In the genomic region with DNA sequence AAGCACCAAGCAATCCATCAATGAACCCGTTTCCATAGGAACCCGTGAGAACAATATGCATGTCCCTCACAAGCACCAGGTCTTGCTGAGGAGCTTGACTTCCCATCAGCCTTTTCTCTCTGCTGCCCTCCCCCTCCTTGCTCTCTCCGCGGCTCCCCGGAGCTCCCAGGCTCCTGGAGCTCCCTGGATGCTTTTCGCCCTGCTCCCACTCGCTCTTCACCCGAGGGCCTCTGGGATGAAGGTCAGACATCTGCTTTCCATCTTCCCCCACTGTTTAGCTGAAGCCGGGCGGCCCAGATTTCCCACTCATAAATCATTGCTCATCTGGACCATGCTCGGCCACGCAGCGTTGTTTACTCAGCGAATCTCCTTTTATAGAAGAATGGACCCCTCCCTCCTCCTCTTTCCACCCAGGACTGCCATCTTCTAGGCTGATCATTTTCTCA, we compare ENCODE assay signal across 8 mouse cellular contexts.
DNase-seq lines count a peak whose midpoint lies in the region; ATAC-seq and TF ChIP-seq lines count a peak whose summit lies in the region.

No protein-coding gene starts in this region.

- no peaks in the 10 kb centered on the region for H3K36me3 ChIP-seq in thymus, adult 2 months (ENCODE audit: control insufficient read depth, insufficient read depth, low read length)
- no peaks in the 10 kb centered on the region for H3K36me3 ChIP-seq in hindbrain, embryonic 12.5 days
- H3K36me3 ChIP-seq in midbrain, embryonic 10.5 days, result no peaks in the 10 kb centered on the region

- DNase-seq in thymus, adult 2 months, result peak; percentile 19
- DNase-seq in thymus, postnatal 0 days (ENCODE audit: low spot score), result no peak
- peak; percentile 23 to 38 for DNase-seq in frontal cortex, postnatal 14 days (ENCODE audit: low spot score in 2 of 2)
- peak; percentile 36 to 49 for DNase-seq in layer of hippocampus, postnatal 36 days
- peak; percentile 78 for DNase-seq in midbrain, embryonic 10.5 days (ENCODE audit: low spot score)
- DNase-seq in right cerebral cortex, postnatal 25 days, result peak; percentile 52
- DNase-seq in spleen, postnatal 36 days (ENCODE audit: low spot score in 2 of 2), result no peak

- no peaks in the 10 kb centered on the region for H3K27me3 ChIP-seq in thymus, adult 2 months (ENCODE audit: control insufficient read depth, insufficient read depth, low read length)
- H3K27me3 ChIP-seq in hindbrain, embryonic 12.5 days, result no peaks in the 10 kb centered on the region
- H3K27me3 ChIP-seq in midbrain, embryonic 10.5 days (ENCODE audit: low read depth, poor library complexity, severe bottlenecking), result no peaks in the 10 kb centered on the region

- H3K4me1 ChIP-seq in thymus, adult 2 months (replicated peaks; ENCODE audit: control insufficient read depth, insufficient read depth, low read length), result peaks cover 9% of the 10 kb centered on the region
- peaks cover 27% of the 10 kb centered on the region for H3K4me1 ChIP-seq in hindbrain, embryonic 12.5 days
- H3K4me1 ChIP-seq in midbrain, embryonic 10.5 days, result peaks cover 36% of the 10 kb centered on the region

- H3K9me3 ChIP-seq in hindbrain, embryonic 12.5 days (replicated peaks), result no peaks in the 10 kb centered on the region
- H3K9me3 ChIP-seq in midbrain, embryonic 10.5 days (replicated peaks), result no peaks in the 10 kb centered on the region

- no peak overlapping the region for H3K4me3 ChIP-seq in thymus, adult 2 months (ENCODE audit: control insufficient read depth, insufficient read depth, low read length)
- peak overlapping the region; percentile 27 for H3K4me3 ChIP-seq in hindbrain, embryonic 12.5 days
- H3K4me3 ChIP-seq in midbrain, embryonic 10.5 days, result peak overlapping the region; percentile 42

- peak overlapping the region; percentile 53 for H3K9ac ChIP-seq in hindbrain, embryonic 12.5 days

- H3K4me2 ChIP-seq in hindbrain, embryonic 12.5 days (replicated peaks), result peak overlapping the region; percentile 51

- no peak overlapping the region for H3K27ac ChIP-seq in thymus, adult 2 months (ENCODE audit: control insufficient read depth, insufficient read depth, low read length)
- peak overlapping the region; percentile 93 for H3K27ac ChIP-seq in hindbrain, embryonic 12.5 days
- H3K27ac ChIP-seq in midbrain, embryonic 10.5 days (replicated peaks), result peak overlapping the region; percentile 91

- TF ChIP-seq CTCF in thymus, adult 2 months (IDR thresholded peaks at IDR 0.05; ENCODE audit: borderline replicate concordance, control insufficient read depth, extremely low read depth, insufficient read depth, low read length, poor library complexity), result no peak

- no peak for TF ChIP-seq POLR2A in thymus, adult 2 months (IDR thresholded peaks at IDR 0.05; ENCODE audit: control insufficient read depth, extremely low read depth, insufficient read depth, low read length, poor library complexity)

- ATAC-seq in hindbrain, embryonic 12.5 days (ENCODE audit: low FRiP score), result peak; percentile 95

- WGBS in thymus, adult 2 months, result 19% methylated on average over 14 of the region's 14 CpGs
- 4% methylated on average over 14 of the region's 14 CpGs for WGBS in hindbrain, embryonic 12.5 days
- WGBS in midbrain, embryonic 10.5 days, result 27% methylated on average over 14 of the region's 14 CpGs

Comparison
In these comparisons a context has a peak if more than half of its experiments do, and no peak if none do; other contexts are left out.
1. DNase-seq: peak in thymus, adult 2 months (single experiment), frontal cortex, postnatal 14 days (2 of 2), layer of hippocampus, postnatal 36 days (2 of 2), midbrain, embryonic 10.5 days (single experiment) and right cerebral cortex, postnatal 25 days (single experiment); none in thymus, postnatal 0 days (single experiment) and spleen, postnatal 36 days (0 of 2).